ENCODE assay signal across 11 mouse cellular contexts in the genomic region with DNA sequence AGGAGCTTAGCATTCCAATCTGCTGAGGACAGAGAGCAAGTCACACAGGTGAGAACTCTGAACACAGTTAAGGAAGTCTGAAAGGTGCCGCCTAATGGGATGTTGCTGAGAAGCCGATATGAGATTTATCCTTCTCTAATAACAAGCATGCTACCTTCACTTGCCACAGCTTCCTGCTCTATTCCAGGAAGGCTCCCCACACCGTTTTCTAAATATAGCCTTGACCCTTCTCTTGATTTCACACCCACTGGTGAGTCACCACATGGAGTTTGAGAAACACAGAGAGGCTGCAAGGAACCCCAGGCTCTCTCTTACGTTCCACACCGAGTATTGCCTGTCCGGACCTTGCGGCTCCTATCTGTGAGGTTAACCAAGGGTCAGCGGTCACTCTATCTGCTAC. TPM values are rescaled to one million over a fixed set of nuclear protein-coding genes. Genes with fewer than 3 reads are reported as not detected.
DNase-seq lines count a peak whose midpoint lies in the region; ATAC-seq and TF ChIP-seq lines count a peak whose summit lies in the region.
"Had no signal": no experiment of that assay in that cellular context is flagged by ENCODE, and none has a peak within 500 bp of the region (broad histone marks: within the 10 kb centered on the region; RNA-seq: fewer than 3 reads in every experiment).

No protein-coding gene starts in this region.

- DNase-seq in lung, adult 18-20 months: peak; percentile 21 to 60
- no peak for DNase-seq in lung, postnatal 14 days
- no peak for DNase-seq in limb, embryonic 10.5 days (ENCODE audit: low spot score)
- DNase-seq in thymus, adult 18-20 months: no peak
- DNase-seq in spleen, adult 18-20 months: no peak
- DNase-seq: gastrocnemius, postnatal 14 days had no signal

- H3K4me1 ChIP-seq in forebrain, embryonic 12.5 days: peaks cover 54% of the 10 kb centered on the region
- H3K4me1 ChIP-seq in limb, embryonic 10.5 days: peaks cover 27% of the 10 kb centered on the region
- peaks cover 16% of the 10 kb centered on the region for H3K4me1 ChIP-seq in small intestine, adult 2 months (ENCODE audit: control insufficient read depth, insufficient read depth, insufficient read length, low read length)

- H3K4me3 ChIP-seq in forebrain, embryonic 12.5 days (replicated peaks): no peak overlapping the region
- no peak overlapping the region for H3K4me3 ChIP-seq in limb, embryonic 10.5 days
- no peak overlapping the region for H3K4me3 ChIP-seq in small intestine, adult 2 months (ENCODE audit: low read depth, low read length)
- H3K4me3 ChIP-seq: kidney, embryonic 15.5 days had no signal

- peaks cover 6% of the 10 kb centered on the region for H3K36me3 ChIP-seq in forebrain, embryonic 12.5 days (replicated peaks)
- H3K36me3 ChIP-seq in limb, embryonic 10.5 days: no peaks in the 10 kb centered on the region
- H3K36me3 ChIP-seq in small intestine, adult 2 months (ENCODE audit: control insufficient read depth, insufficient read depth, low read length): peaks cover 14% of the 10 kb centered on the region; the same call in 1 of the 2 replicates
- H3K36me3 ChIP-seq: G1E; kidney, embryonic 15.5 days had no signal

- no peak for ATAC-seq in forebrain, embryonic 12.5 days (ENCODE audit: low FRiP score)

- H3K27ac ChIP-seq in forebrain, embryonic 12.5 days: peak overlapping the region; percentile 95
- peak overlapping the region; percentile 1; the same call in 1 of the 2 replicates for H3K27ac ChIP-seq in limb, embryonic 10.5 days
- H3K27ac ChIP-seq in small intestine, adult 2 months (ENCODE audit: insufficient read depth, low read depth, low read length): peak overlapping the region; percentile 94
- H3K27ac ChIP-seq: kidney, embryonic 15.5 days had no signal

- peaks cover 5% of the 10 kb centered on the region; the same call in 1 of the 2 replicates for H3K9me3 ChIP-seq in forebrain, embryonic 12.5 days
- no peaks in the 10 kb centered on the region for H3K9me3 ChIP-seq in limb, embryonic 10.5 days (replicated peaks)
- H3K9me3 ChIP-seq: G1E; kidney, embryonic 15.5 days had no signal

- no peak for TF ChIP-seq POLR2A in small intestine, adult 2 months (IDR thresholded peaks at IDR 0.05; ENCODE audit: low read depth, low read length)

- H3K4me2 ChIP-seq in forebrain, embryonic 12.5 days: peak overlapping the region; percentile 35; the same call in 1 of the 2 replicates
- H3K4me2 ChIP-seq: kidney, embryonic 15.5 days; lung, embryonic 14.5 days had no signal

- H3K27me3 ChIP-seq in forebrain, embryonic 12.5 days: peaks cover 16% of the 10 kb centered on the region
- peaks cover 11% of the 10 kb centered on the region for H3K27me3 ChIP-seq in limb, embryonic 10.5 days (ENCODE audit: low read depth, poor library complexity, severe bottlenecking)
- no peaks in the 10 kb centered on the region for H3K27me3 ChIP-seq in small intestine, adult 2 months (ENCODE audit: control insufficient read depth, insufficient read depth, low read length)

- no peak for TF ChIP-seq CTCF in small intestine, adult 2 months (IDR thresholded peaks at IDR 0.05; ENCODE audit: extremely low read depth, insufficient read length, insufficient replicate concordance, low read depth, low read length)

- 79% methylated on average over 8 of the region's 8 CpGs for WGBS in forebrain, embryonic 12.5 days
- 89% methylated on average over 8 of the region's 8 CpGs for WGBS in limb, embryonic 10.5 days
- 74% methylated on average over 8 of the region's 8 CpGs for WGBS in small intestine, adult 2 months

- H3K9ac ChIP-seq in forebrain, embryonic 12.5 days: no peak overlapping the region
- H3K9ac ChIP-seq: kidney, embryonic 15.5 days; lung, embryonic 14.5 days had no signal

RNA-seq across cellular contexts. Expression of a gene that starts 24.7 kb away (rescaled TPM):
- 20.3 and 20.6 TPM in 2 replicates for polyA plus RNA-seq in forebrain, embryonic 12.5 days (2016; fragmentation: Nextera tagmentation; extraction: Ambion mirVana)
- polyA plus RNA-seq in limb, embryonic 10.5 days (2016; fragmentation: Nextera tagmentation; extraction: Ambion mirVana): 1.4 and 2.3 TPM in 2 replicates
- 37.1 and 104 TPM in 2 replicates for polyA plus RNA-seq in small intestine, adult 2 months (2012; rRNA removed)

RNA-seq across cellular contexts. Expression of a gene that starts 57.8 kb away (rescaled TPM):
- polyA plus RNA-seq in forebrain, embryonic 12.5 days (2016; fragmentation: Nextera tagmentation; extraction: Ambion mirVana): 58.3 and 63.5 TPM in 2 replicates
- polyA plus RNA-seq in limb, embryonic 10.5 days (2016; fragmentation: Nextera tagmentation; extraction: Ambion mirVana): 52.3 and 52.7 TPM in 2 replicates
- polyA plus RNA-seq in small intestine, adult 2 months (2012; rRNA removed): 26.7 and 43.3 TPM in 2 replicates

Comparison
In these comparisons a context has a peak if more than half of its experiments do, and no peak if none do; other contexts are left out.
1. DNase-seq: peak in lung, adult 18-20 months (2 of 2); none in lung, postnatal 14 days (single experiment), limb, embryonic 10.5 days (single experiment), thymus, adult 18-20 months (0 of 2) and spleen, adult 18-20 months (0 of 2).
2. H3K27ac ChIP-seq: peak in every context shown above with its lines; median percentile 95 in forebrain, embryonic 12.5 days; 94 in small intestine, adult 2 months; 1 in limb, embryonic 10.5 days.